Mouse (Mus musculus): ENCODE data around the gene Dpm1. TPM values are rescaled to one million over a fixed set of nuclear protein-coding genes. Genes with fewer than 3 reads are reported as not detected.

Gene Dpm1
- polyA plus RNA-seq, 2 experiments, result 18.4 to 90.6 TPM

DNA sequence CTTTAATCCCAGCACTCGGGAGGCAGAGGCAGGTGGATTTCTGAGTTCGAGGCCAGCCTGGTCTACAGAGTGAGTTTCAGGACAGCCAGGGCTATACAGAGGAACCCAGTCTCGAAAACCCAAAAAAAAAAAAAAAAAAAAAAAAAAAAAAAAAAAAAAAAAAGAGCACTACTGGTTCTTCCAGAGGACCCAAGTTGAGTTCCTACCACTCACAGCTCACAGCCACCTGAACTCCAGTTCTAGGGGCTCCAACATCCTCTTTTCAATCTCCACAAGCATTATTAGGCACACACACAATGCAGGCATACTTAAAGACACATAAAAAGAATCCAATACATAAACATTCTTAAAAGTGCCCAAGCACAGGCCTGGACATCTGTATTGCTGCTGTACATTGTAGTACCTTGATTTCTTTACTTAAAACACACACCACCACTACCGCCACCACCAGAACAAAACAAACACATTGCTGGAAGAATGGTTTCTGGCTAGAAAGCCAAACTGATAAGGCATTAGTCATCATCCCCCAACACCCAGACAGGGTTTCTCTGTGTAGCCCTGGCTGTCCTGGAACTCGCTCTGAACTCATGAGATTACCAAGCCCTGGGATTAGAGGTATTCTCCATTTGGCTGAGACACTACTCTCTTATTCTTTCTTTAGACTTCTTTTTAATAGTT lies 30.2 kb downstream of the Dpm1 start:
- WGBS, result 90% methylated on average over 4 of the region's 5 CpGs
- H3K9me3 ChIP-seq (ENCODE audit: control insufficient read depth, low read length), result peaks cover 4% of the 10 kb centered on the region
- no peak for DNase-seq (ENCODE audit: low spot score)
- H3K36me3 ChIP-seq (ENCODE audit: control insufficient read depth, insufficient read depth, low read length), result peaks cover 38% of the 10 kb centered on the region
- peaks cover 18% of the 10 kb centered on the region for H3K4me1 ChIP-seq (ENCODE audit: control insufficient read depth, insufficient read depth, low read length)
- H3K27me3 ChIP-seq (ENCODE audit: control insufficient read depth, insufficient read depth, low read length), result no peaks in the 10 kb centered on the region
- H3K9ac ChIP-seq (ENCODE audit: low read depth, low read length, severe bottlenecking), result no peak overlapping the region
- no peak overlapping the region for H3K4me3 ChIP-seq (replicated peaks; ENCODE audit: low read length)
- TF ChIP-seq POLR2A (IDR thresholded peaks at IDR 0.05; ENCODE audit: borderline replicate concordance, extremely low read depth, insufficient read depth, insufficient read length), result no peak
- H3K27ac ChIP-seq (replicated peaks; ENCODE audit: low read depth, low read length), result no peak overlapping the region
- no peak for ATAC-seq (ENCODE audit: low FRiP score, low read depth)
- H3K4me2 ChIP-seq (replicated peaks; ENCODE audit: low read depth, low read length, severe bottlenecking), result no peak overlapping the region

GRCm38 (mm10) chr2:168199476-168199875 lies 30.9 kb downstream of the Dpm1 start:
- Histone ChIP-seq H3K4me2 (replicated peaks; ENCODE audit: low read depth, low read length, severe bottlenecking) (no peak overlapping the region), H3K27ac (replicated peaks; ENCODE audit: low read depth, low read length) (no peak overlapping the region), H3K27me3 (ENCODE audit: control insufficient read depth, insufficient read depth, low read length) (no peaks in the 10 kb centered on the region), H3K9ac (ENCODE audit: low read depth, low read length, severe bottlenecking) (no peak overlapping the region), H3K36me3 (ENCODE audit: control insufficient read depth, insufficient read depth, low read length) (peaks cover 41% of the 10 kb centered on the region), H3K9me3 (ENCODE audit: control insufficient read depth, low read length) (peaks cover 4% of the 10 kb centered on the region), H3K4me1 (ENCODE audit: control insufficient read depth, insufficient read depth, low read length) (peaks cover 14% of the 10 kb centered on the region), H3K4me3 (replicated peaks; ENCODE audit: low read length) (no peak overlapping the region)
- DNase-seq (ENCODE audit: low spot score) (no peak), ATAC-seq (ENCODE audit: low FRiP score, low read depth) (no peak)
- WGBS, result 78% methylated on average over 4 of the region's 4 CpGs
- no peak for TF ChIP-seq POLR2A (IDR thresholded peaks at IDR 0.05; ENCODE audit: borderline replicate concordance, extremely low read depth, insufficient read depth, insufficient read length)

GRCm38 (mm10) chr2:168198421-168198820 lies 32.0 kb downstream of the Dpm1 start:
- peaks cover 8% of the 10 kb centered on the region for H3K4me1 ChIP-seq (ENCODE audit: control insufficient read depth, insufficient read depth, low read length)
- no peak overlapping the region for H3K4me3 ChIP-seq (replicated peaks; ENCODE audit: low read length)
- DNase-seq (ENCODE audit: low spot score) (no peak), ATAC-seq (ENCODE audit: low FRiP score, low read depth) (no peak)
- TF ChIP-seq POLR2A (IDR thresholded peaks at IDR 0.05; ENCODE audit: borderline replicate concordance, extremely low read depth, insufficient read depth, insufficient read length), result no peak
- H3K9ac ChIP-seq (ENCODE audit: low read depth, low read length, severe bottlenecking), result no peak overlapping the region
- peaks cover 2% of the 10 kb centered on the region for H3K9me3 ChIP-seq (ENCODE audit: control insufficient read depth, low read length)
- 73% methylated on average over 1 of the region's 1 CpGs for WGBS
- no peak overlapping the region for H3K27ac ChIP-seq (replicated peaks; ENCODE audit: low read depth, low read length)
- H3K36me3 ChIP-seq (ENCODE audit: control insufficient read depth, insufficient read depth, low read length), result peaks cover 42% of the 10 kb centered on the region
- no peak overlapping the region for H3K4me2 ChIP-seq (replicated peaks; ENCODE audit: low read depth, low read length, severe bottlenecking)
- no peaks in the 10 kb centered on the region for H3K27me3 ChIP-seq (ENCODE audit: control insufficient read depth, insufficient read depth, low read length)

DNA sequence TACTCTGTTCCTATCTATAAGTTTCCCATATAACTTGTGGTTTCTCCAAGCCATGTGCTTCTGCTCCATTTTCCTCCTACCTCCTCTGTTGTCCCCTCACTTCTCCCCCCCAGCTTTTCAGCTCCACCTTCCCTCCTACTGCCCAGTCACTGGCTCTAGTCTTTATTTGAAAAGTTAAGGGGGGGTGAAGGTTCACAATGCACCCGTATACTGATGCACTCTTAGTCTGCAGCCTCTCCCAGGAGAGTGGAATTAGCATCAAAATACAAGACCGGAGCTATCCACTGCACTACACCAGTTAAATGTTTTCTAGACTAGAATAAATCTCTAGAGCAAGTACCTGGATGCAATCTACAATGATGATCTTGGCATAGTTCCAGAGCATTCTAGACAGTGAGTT lies 34.7 kb downstream of the Dpm1 start:
- Histone ChIP-seq H3K9me3 (ENCODE audit: control insufficient read depth, low read length) (no peaks in the 10 kb centered on the region), H3K27me3 (ENCODE audit: control insufficient read depth, insufficient read depth, low read length) (no peaks in the 10 kb centered on the region), H3K9ac (ENCODE audit: low read depth, low read length, severe bottlenecking) (no peak overlapping the region), H3K4me1 (ENCODE audit: control insufficient read depth, insufficient read depth, low read length) (peaks cover 13% of the 10 kb centered on the region), H3K27ac (replicated peaks; ENCODE audit: low read depth, low read length) (no peak overlapping the region), H3K36me3 (ENCODE audit: control insufficient read depth, insufficient read depth, low read length) (peaks cover 45% of the 10 kb centered on the region), H3K4me3 (replicated peaks; ENCODE audit: low read length) (no peak overlapping the region), H3K4me2 (replicated peaks; ENCODE audit: low read depth, low read length, severe bottlenecking) (no peak overlapping the region)
- DNase-seq (ENCODE audit: low spot score), result no peak
- ATAC-seq (ENCODE audit: low FRiP score, low read depth), result no peak
- WGBS, result 65% methylated on average over 2 of the region's 2 CpGs
- no peak for TF ChIP-seq POLR2A (IDR thresholded peaks at IDR 0.05; ENCODE audit: borderline replicate concordance, extremely low read depth, insufficient read depth, insufficient read length)

GRCm38 (mm10) chr2:168193685-168194084 lies 36.7 kb downstream of the Dpm1 start:
- H3K27ac ChIP-seq (replicated peaks; ENCODE audit: low read depth, low read length), result no peak overlapping the region
- no peak overlapping the region for H3K4me2 ChIP-seq (replicated peaks; ENCODE audit: low read depth, low read length, severe bottlenecking)
- H3K4me3 ChIP-seq (replicated peaks; ENCODE audit: low read length), result no peak overlapping the region
- ATAC-seq (ENCODE audit: low FRiP score, low read depth) (no peak), DNase-seq (ENCODE audit: low spot score) (no peak)
- no peak overlapping the region for H3K9ac ChIP-seq (ENCODE audit: low read depth, low read length, severe bottlenecking)
- peaks cover 45% of the 10 kb centered on the region for H3K36me3 ChIP-seq (ENCODE audit: control insufficient read depth, insufficient read depth, low read length)
- no peak for TF ChIP-seq POLR2A (IDR thresholded peaks at IDR 0.05; ENCODE audit: borderline replicate concordance, extremely low read depth, insufficient read depth, insufficient read length)
- peaks cover 11% of the 10 kb centered on the region; the same call in 1 of the 2 replicates for H3K4me1 ChIP-seq (ENCODE audit: control insufficient read depth, insufficient read depth, low read length)
- WGBS, result 78% methylated on average over 2 of the region's 2 CpGs
- no peaks in the 10 kb centered on the region for H3K9me3 ChIP-seq (ENCODE audit: control insufficient read depth, low read length)
- H3K27me3 ChIP-seq (ENCODE audit: control insufficient read depth, insufficient read depth, low read length), result no peaks in the 10 kb centered on the region

Data from limb, embryonic 14.5 days (tissue).